Mouse (Mus musculus) limb, embryonic 11.5 days (tissue): Measurements from ENCODE around the gene Ttyh2. TPM values are rescaled to one million over a fixed set of nuclear protein-coding genes. Genes with fewer than 3 reads are reported as not detected.

Experiments used
- ATAC-seq: fragments of 200-750 bp; cut with Nextera tagmentation; 2 replicates; pipeline ENCODE4 v1.8.0; 2017; ENCODE audit warnings: low read depth; ENCODE audit not compliant: insufficient number of reproducible peaks, low FRiP score, low TSS enrichment
- DNase-seq: peaks from one replicate; pipeline ENCODE4 v3.0.0-alpha.2; 2015; ENCODE audit warnings: low spot score
- H3K27ac ChIP-seq: fragments of 300-500 bp; sonication (generic); replicated peaks from 2 replicates; pipeline ENCODE4 v1.5.1; 2014; ENCODE audit warnings: low read depth, mild to moderate bottlenecking, low read length
- H3K27me3 ChIP-seq: fragments of 300-500 bp; sonication (generic); 2 replicates; pipeline ENCODE4 v1.6.1; 2014; ENCODE audit warnings: mild to moderate bottlenecking, low read length, mixed read lengths; ENCODE audit not compliant: control insufficient read depth, insufficient read depth
- H3K36me3 ChIP-seq: fragments of 300-500 bp; sonication (generic); 2 replicates; pipeline ENCODE4 v1.6.1; 2014; ENCODE audit warnings: mild to moderate bottlenecking, low read length, moderate library complexity, mixed read lengths; ENCODE audit not compliant: control insufficient read depth, insufficient read depth
- H3K4me1 ChIP-seq: fragments of 300-500 bp; sonication (generic); 2 replicates; pipeline ENCODE4 v1.6.1; 2014; ENCODE audit warnings: low read length, mixed read lengths; ENCODE audit not compliant: control insufficient read depth, insufficient read depth
- H3K4me2 ChIP-seq: fragments of 300-500 bp; sonication (generic); 2 replicates; pipeline ENCODE4 v1.6.1; 2014; ENCODE audit warnings: low read depth, mild to moderate bottlenecking, moderate library complexity; ENCODE audit not compliant: severe bottlenecking
- H3K4me3 ChIP-seq: fragments of 300-500 bp; sonication (generic); 2 replicates; pipeline ENCODE4 v1.5.1; 2014; ENCODE audit warnings: low read depth, low read length
- H3K9ac ChIP-seq: fragments of 300-500 bp; sonication (generic); 2 replicates; pipeline ENCODE4 v1.6.1; 2014; ENCODE audit warnings: mild to moderate bottlenecking, low read length
- H3K9me3 ChIP-seq: fragments of 300-500 bp; sonication (generic); 2 replicates; pipeline ENCODE4 v1.6.1; 2016; ENCODE audit warnings: low read length; ENCODE audit not compliant: control insufficient read depth
- WGBS: fragments of 180-500 bp; shearing (Covaris S2); extraction: QIAGEN DNeasy Blood & Tissue Kit; methylation state at CpG from one replicate; pipeline ENCODE4 v1.1.7; 2014; 5-methylcytosine and 5-hydroxymethylcytosine counted together
- polyA plus RNA-seq: library from polyadenylated mRNA; unstranded; fragments of >200 nt; fragmentation: Nextera tagmentation; extraction: Ambion mirVana; gene quantifications from 2 replicates; pipeline ENCODE4 v1.2.1, GENCODE M21; 2014

Gene Ttyh2
- polyA plus RNA-seq, 1 experiment from 2014 or later = 10.0 TPM

GRCm38 (mm10) chr11:114653664-114654063 lies 21.6 kb upstream of the Ttyh2 start:
- DNase-seq = no peak
- H3K9ac ChIP-seq = no peak overlapping the region

GRCm38 (mm10) chr11:114654552-114654951 lies 20.7 kb upstream of the Ttyh2 start:
- no peak overlapping the region for H3K4me3 ChIP-seq
- WGBS = 64% methylated on average over 5 of the region's 5 CpGs
- no peaks in the 10 kb centered on the region for H3K27me3 ChIP-seq
- H3K9me3 ChIP-seq = no peaks in the 10 kb centered on the region
- no peak for ATAC-seq
- no peak overlapping the region for H3K27ac ChIP-seq
- H3K4me2 ChIP-seq = no peak overlapping the region
- H3K9ac ChIP-seq = no peak overlapping the region
- H3K4me1 ChIP-seq = no peaks in the 10 kb centered on the region
- H3K36me3 ChIP-seq = no peaks in the 10 kb centered on the region
- no peak for DNase-seq

More at GRCm38 (mm10) chr11:114653664-114654063, 21.6 kb upstream of the Ttyh2 start:
- H3K27me3 ChIP-seq = no peaks in the 10 kb centered on the region
- no peak overlapping the region for H3K4me3 ChIP-seq
- no peaks in the 10 kb centered on the region for H3K9me3 ChIP-seq
- H3K36me3 ChIP-seq = no peaks in the 10 kb centered on the region
- no peaks in the 10 kb centered on the region for H3K4me1 ChIP-seq
- no peak overlapping the region for H3K27ac ChIP-seq
- ATAC-seq = no peak
- H3K4me2 ChIP-seq = no peak overlapping the region
- 80% methylated on average over 6 of the region's 6 CpGs for WGBS

DNA sequence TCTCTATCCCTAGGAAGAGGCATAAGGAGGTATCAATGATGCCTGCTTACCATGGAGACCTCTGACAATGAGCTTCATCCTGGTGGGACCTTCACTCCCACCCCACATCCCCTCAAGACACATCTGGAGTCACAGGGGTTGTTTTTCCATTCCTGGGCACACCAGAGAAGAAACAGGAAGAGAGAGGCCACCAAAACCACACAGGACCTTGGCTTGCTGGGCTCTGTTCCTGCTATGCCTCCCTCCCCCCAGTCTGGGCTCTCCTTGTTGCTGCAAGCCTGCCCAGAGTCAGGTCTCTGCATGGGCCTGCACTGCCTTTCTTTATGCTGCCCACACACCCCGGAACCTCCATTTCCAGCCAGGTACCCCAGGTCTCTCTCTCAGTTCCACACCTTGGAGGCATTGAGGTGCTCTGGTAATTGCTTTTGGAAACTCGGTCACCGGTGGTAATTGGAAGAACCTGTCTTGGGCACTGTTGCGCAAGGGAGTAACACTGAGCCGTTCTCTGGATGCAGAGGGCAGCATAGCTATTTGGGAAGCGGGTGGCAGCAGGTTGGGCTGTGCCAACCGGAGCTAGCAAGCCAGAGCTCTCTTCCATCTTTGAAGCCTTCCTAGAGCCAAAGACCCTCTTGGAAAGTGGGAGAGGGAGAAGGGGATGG lies 19.8 kb upstream of the Ttyh2 start:
- Histone ChIP-seq H3K36me3 (no peaks in the 10 kb centered on the region), H3K9ac (no peak overlapping the region), H3K9me3 (no peaks in the 10 kb centered on the region), H3K27me3 (no peaks in the 10 kb centered on the region), H3K4me1 (no peaks in the 10 kb centered on the region), H3K4me3 (no peak overlapping the region), H3K27ac (no peak overlapping the region), H3K4me2 (no peak overlapping the region)
- 90% methylated on average over 7 of the region's 7 CpGs for WGBS
- DNase-seq (no peak), ATAC-seq (no peak)

GRCm38 (mm10) chr11:114656994-114657644 lies 18.1 kb upstream of the Ttyh2 start:
- no peaks in the 10 kb centered on the region for H3K27me3 ChIP-seq
- no peak overlapping the region for H3K9ac ChIP-seq
- H3K4me2 ChIP-seq = no peak overlapping the region
- WGBS = 34% methylated on average over 27 of the region's 27 CpGs
- H3K4me1 ChIP-seq = no peaks in the 10 kb centered on the region
- H3K27ac ChIP-seq = no peak overlapping the region
- DNase-seq (no peak), ATAC-seq (no peak)
- H3K4me3 ChIP-seq = no peak overlapping the region
- H3K36me3 ChIP-seq = no peaks in the 10 kb centered on the region
- H3K9me3 ChIP-seq = no peaks in the 10 kb centered on the region

DNA sequence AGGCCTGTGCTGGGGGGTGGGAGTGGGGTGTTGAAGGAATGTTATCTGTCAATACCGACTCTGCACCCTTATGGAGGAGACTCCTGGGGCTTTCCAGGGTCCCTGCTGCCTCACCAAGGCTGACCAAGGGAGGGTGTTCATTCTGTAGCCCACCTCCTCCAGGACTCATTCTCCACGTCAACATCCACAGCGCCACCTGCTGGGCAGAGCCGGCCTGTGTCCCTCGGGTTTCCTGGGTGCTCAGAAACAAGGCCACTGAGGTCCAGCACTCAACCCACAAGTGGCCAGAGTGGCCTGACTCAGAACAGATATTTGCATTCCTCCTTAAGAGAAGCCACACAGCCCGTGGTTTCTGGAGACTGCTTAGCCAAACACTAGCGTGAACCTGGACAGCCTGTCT lies 17.5 kb upstream of the Ttyh2 start:
- H3K4me3 ChIP-seq = no peak overlapping the region
- no peaks in the 10 kb centered on the region for H3K36me3 ChIP-seq
- no peak overlapping the region for H3K4me2 ChIP-seq
- DNase-seq = peak; percentile 76
- ATAC-seq = no peak
- H3K27ac ChIP-seq = no peak overlapping the region
- no peak overlapping the region for H3K9ac ChIP-seq
- no peaks in the 10 kb centered on the region for H3K9me3 ChIP-seq
- H3K4me1 ChIP-seq = no peaks in the 10 kb centered on the region
- H3K27me3 ChIP-seq = no peaks in the 10 kb centered on the region
- WGBS = 21% methylated on average over 7 of the region's 7 CpGs

- 89% methylated on average over 14 of the region's 14 CpGs for WGBS
- H3K4me1 ChIP-seq = no peaks in the 10 kb centered on the region
- no peak for DNase-seq
- no peak overlapping the region for H3K4me2 ChIP-seq
- H3K9ac ChIP-seq = no peak overlapping the region
- no peaks in the 10 kb centered on the region for H3K27me3 ChIP-seq
- H3K9me3 ChIP-seq = no peaks in the 10 kb centered on the region
- no peak overlapping the region for H3K4me3 ChIP-seq
- H3K27ac ChIP-seq = no peak overlapping the region
- no peak for ATAC-seq
- H3K36me3 ChIP-seq = no peaks in the 10 kb centered on the region
Observed at GRCm38 (mm10) chr11:114662161-114662560, 13.1 kb upstream of the Ttyh2 start.

DNA sequence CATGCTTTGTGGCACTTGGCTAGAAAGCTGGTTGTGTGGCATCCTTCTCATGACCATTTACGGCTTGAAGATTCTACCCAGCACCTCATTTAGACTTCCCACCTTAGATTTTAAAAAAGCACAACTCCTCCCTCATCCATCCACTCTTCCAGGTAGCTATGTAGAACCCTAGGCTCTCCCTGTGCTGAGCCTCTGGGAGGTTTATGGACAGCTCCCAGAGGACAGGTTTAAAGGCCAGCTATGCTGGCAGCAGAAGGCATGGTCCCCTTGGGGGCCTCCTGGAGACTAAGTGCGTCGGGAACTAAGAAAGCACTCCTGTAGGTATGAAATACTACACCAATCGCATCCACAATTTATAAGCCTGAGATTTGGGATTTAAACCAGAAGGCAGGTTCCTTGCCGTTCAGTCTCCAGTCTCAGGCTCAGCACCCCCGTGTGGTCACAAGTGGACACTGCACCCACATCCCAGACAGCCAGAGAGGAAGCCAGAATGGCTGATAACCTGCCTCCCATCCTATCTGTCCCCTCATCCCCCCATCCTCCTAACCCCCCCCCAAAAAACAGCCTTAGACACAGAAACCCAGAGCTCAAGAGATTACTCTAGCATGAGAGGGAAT lies 12.4 kb upstream of the Ttyh2 start:
- Histone ChIP-seq H3K27me3 (no peaks in the 10 kb centered on the region), H3K4me3 (no peak overlapping the region), H3K27ac (no peak overlapping the region), H3K9ac (no peak overlapping the region), H3K36me3 (no peaks in the 10 kb centered on the region), H3K9me3 (no peaks in the 10 kb centered on the region), H3K4me2 (no peak overlapping the region), H3K4me1 (no peaks in the 10 kb centered on the region)
- WGBS = 29% methylated on average over 6 of the region's 6 CpGs
- peak; percentile 76 for DNase-seq
- no peak for ATAC-seq

DNA sequence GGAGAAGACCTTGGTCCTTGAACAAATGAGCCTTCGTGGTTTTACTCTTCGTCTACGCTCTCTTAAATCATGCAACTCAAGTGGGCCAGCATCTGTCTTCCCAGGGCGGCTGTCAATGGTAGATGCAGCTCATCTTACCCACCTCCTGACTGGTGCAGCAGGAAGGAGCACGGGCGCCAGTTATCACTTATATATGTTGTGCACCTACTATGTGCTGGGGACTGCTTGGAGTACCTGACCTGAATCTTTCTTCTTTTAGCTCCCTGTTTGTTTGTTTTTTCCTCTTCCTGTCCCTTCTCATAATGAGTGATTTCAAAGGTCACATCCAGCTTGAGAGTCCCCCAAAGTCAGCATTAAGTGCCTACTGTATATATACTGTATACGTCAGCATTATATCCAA lies 11.1 kb upstream of the Ttyh2 start:
- Histone ChIP-seq H3K9ac (no peak overlapping the region), H3K27me3 (no peaks in the 10 kb centered on the region), H3K4me2 (no peak overlapping the region), H3K9me3 (no peaks in the 10 kb centered on the region), H3K4me3 (no peak overlapping the region), H3K27ac (no peak overlapping the region), H3K36me3 (no peaks in the 10 kb centered on the region), H3K4me1 (no peaks in the 10 kb centered on the region)
- no peak for DNase-seq
- WGBS = 80% methylated on average over 7 of the region's 7 CpGs
- ATAC-seq = no peak
